Mouse (Mus musculus): ENCODE data around the gene Eef1a1. TPM values are rescaled to one million over a fixed set of nuclear protein-coding genes. Genes with fewer than 3 reads are reported as not detected.

Eef1a1 gene
- total and polyA plus RNA-seq, 2 experiments from 2014 or later, result 2,461 to 6,169 TPM

DNA sequence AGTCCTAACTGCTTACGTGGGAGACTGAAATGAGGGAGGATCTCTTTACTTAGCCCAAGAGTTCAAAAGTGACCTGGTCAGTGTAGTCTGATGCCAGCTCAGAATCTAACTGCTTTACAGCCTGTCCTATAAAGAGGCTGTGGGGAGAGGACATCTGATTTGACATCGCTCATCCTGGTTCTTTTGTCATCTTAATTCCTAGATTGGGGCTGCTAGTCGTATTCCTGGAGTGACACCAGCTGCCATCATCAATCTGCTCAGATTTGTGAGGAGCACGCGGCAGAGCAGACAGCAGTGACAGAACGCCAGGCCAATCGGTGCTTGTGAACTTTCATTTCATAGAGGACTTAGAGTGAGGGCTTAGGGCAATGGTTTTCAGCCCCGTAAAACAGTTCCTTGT is 15.4 kb downstream of the Eef1a1 start:
- no peak overlapping the region for H3K27ac ChIP-seq (ENCODE audit: low read depth, low read length)
- H3K4me2 ChIP-seq (ENCODE audit: low read depth, low read length, poor library complexity, severe bottlenecking), result no peak overlapping the region
- ATAC-seq (ENCODE audit: low FRiP score) (no peak), DNase-seq (ENCODE audit: low spot score) (peak; percentile 22)
- 79% methylated on average over 8 of the region's 8 CpGs for WGBS
- no peaks in the 10 kb centered on the region for H3K9me3 ChIP-seq (ENCODE audit: low read length)
- no peak overlapping the region for H3K9ac ChIP-seq (replicated peaks; ENCODE audit: low read length, poor library complexity, severe bottlenecking)
- H3K4me3 ChIP-seq (ENCODE audit: low read depth, low read length), result no peak overlapping the region
- no peaks in the 10 kb centered on the region for H3K4me1 ChIP-seq (ENCODE audit: insufficient read depth, low read length)
- no peak for TF ChIP-seq CTCF (IDR thresholded peaks at IDR 0.05)
- no peaks in the 10 kb centered on the region for H3K27me3 ChIP-seq (ENCODE audit: insufficient read depth, low read length)
- H3K36me3 ChIP-seq (ENCODE audit: insufficient read depth, low read length), result peaks cover 20% of the 10 kb centered on the region

DNA sequence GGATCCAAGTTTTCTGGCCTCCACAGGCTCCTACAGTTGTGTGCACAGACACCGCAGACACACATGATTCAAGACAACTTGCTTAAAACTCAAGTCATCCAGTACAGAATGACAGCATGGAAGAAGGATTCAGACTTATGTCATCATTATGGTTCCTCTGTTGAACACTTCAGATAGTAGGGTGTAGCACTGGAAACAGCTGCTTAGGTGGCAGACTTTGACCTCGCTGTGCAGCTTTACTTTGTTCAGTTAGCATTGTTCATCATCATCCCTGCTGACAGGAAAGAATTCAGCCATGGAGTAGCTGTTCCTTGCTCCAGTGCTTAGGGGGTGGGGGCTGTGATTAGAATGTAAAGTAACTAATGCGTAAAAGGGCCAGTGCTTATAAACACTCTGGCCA is 23.2 kb downstream of the Eef1a1 start:
- WGBS, result 87% methylated on average over 3 of the region's 3 CpGs
- Histone ChIP-seq H3K9ac (replicated peaks; ENCODE audit: low read length, poor library complexity, severe bottlenecking) (no peak overlapping the region), H3K27me3 (ENCODE audit: insufficient read depth, low read length) (no peaks in the 10 kb centered on the region), H3K9me3 (ENCODE audit: low read length) (no peaks in the 10 kb centered on the region), H3K27ac (ENCODE audit: low read depth, low read length) (no peak overlapping the region), H3K36me3 (ENCODE audit: insufficient read depth, low read length) (peaks cover 30% of the 10 kb centered on the region), H3K4me1 (ENCODE audit: insufficient read depth, low read length) (no peaks in the 10 kb centered on the region), H3K4me3 (ENCODE audit: low read depth, low read length) (no peak overlapping the region), H3K4me2 (ENCODE audit: low read depth, low read length, poor library complexity, severe bottlenecking) (no peak overlapping the region)
- TF ChIP-seq CTCF (IDR thresholded peaks at IDR 0.05), result no peak
- DNase-seq (ENCODE audit: low spot score), result no peak
- no peak for ATAC-seq (ENCODE audit: low FRiP score)

DNA sequence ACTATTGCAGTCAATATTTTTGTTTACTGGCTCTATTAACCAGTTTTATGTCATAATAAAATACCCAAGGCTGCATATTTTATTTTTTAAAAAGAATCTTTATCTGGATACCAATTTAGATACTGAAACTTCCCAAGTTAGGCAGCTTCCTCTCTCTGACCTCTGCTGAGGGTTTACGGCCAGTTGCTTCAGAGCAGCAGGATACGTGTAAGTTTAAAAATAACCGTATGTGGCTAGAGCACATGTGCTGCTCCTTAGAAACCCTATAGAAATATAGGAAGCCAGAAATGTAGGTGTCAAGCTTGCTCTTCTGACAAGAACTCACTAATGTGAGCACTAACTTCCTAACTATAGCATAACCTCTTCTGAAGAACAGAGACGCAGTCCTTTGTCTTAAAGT is 25.6 kb downstream of the Eef1a1 start:
- no peak overlapping the region for H3K9ac ChIP-seq (replicated peaks; ENCODE audit: low read length, poor library complexity, severe bottlenecking)
- no peak for TF ChIP-seq CTCF (IDR thresholded peaks at IDR 0.05)
- H3K4me2 ChIP-seq (ENCODE audit: low read depth, low read length, poor library complexity, severe bottlenecking), result no peak overlapping the region
- H3K9me3 ChIP-seq (ENCODE audit: low read length), result no peaks in the 10 kb centered on the region
- no peaks in the 10 kb centered on the region for H3K4me1 ChIP-seq (ENCODE audit: insufficient read depth, low read length)
- H3K36me3 ChIP-seq (ENCODE audit: insufficient read depth, low read length), result peaks cover 35% of the 10 kb centered on the region
- H3K27me3 ChIP-seq (ENCODE audit: insufficient read depth, low read length), result no peaks in the 10 kb centered on the region
- H3K27ac ChIP-seq (ENCODE audit: low read depth, low read length), result no peak overlapping the region
- no peak for DNase-seq (ENCODE audit: low spot score)
- no peak overlapping the region for H3K4me3 ChIP-seq (ENCODE audit: low read depth, low read length)
- 91% methylated on average over 4 of the region's 4 CpGs for WGBS
- ATAC-seq (ENCODE audit: low FRiP score), result no peak

DNA sequence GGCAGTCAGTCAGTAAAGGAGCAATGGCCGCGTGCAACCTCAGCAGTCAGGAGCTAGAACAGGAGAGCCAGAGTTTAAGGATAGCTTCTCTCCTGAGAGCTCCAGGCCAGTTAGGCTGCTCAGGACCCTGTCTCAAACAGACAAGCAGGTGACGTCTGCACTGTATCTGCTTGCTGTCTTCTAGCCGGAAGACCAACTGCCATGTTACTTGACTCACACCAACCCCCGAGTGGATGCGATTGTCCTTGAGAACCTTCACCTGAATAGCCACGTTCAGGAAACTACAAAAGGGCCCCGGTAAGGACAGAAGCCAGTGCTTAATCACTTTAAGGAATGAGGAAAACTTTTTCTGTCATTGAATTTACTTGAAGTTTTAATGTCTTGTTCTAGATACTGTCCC is 31.9 kb downstream of the Eef1a1 start:
- Histone ChIP-seq H3K27me3 (ENCODE audit: insufficient read depth, low read length) (no peaks in the 10 kb centered on the region), H3K4me3 (ENCODE audit: low read depth, low read length) (no peak overlapping the region), H3K9me3 (ENCODE audit: low read length) (no peaks in the 10 kb centered on the region), H3K36me3 (ENCODE audit: insufficient read depth, low read length) (peaks cover 39% of the 10 kb centered on the region), H3K4me1 (ENCODE audit: insufficient read depth, low read length) (no peaks in the 10 kb centered on the region), H3K4me2 (ENCODE audit: low read depth, low read length, poor library complexity, severe bottlenecking) (no peak overlapping the region), H3K27ac (ENCODE audit: low read depth, low read length) (no peak overlapping the region), H3K9ac (replicated peaks; ENCODE audit: low read length, poor library complexity, severe bottlenecking) (no peak overlapping the region)
- no peak for DNase-seq (ENCODE audit: low spot score)
- WGBS, result 89% methylated on average over 8 of the region's 8 CpGs
- ATAC-seq (ENCODE audit: low FRiP score), result no peak
- TF ChIP-seq CTCF (IDR thresholded peaks at IDR 0.05), result no peak

DNA sequence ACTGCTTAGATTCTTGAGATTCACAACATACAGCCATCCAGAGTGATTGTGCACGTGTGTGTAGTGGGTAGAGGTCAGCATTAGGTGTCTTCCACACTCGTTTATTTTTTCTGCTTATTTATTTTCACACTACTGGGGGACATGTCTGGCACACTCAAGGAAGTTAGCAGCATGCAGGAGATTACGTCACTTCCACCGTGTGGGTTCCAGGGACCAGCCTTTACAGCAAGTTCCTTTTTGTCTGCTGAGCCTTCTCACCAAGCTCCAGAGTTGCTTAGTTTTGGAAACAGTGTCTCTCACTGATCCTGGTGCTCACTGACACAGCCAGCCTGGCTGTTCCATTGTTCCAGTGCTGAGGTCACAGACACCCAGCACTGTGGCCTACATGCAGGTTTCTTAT is 37.6 kb downstream of the Eef1a1 start:
- Histone ChIP-seq H3K9ac (replicated peaks; ENCODE audit: low read length, poor library complexity, severe bottlenecking) (no peak overlapping the region), H3K4me2 (ENCODE audit: low read depth, low read length, poor library complexity, severe bottlenecking) (no peak overlapping the region), H3K4me3 (ENCODE audit: low read depth, low read length) (no peak overlapping the region), H3K27me3 (ENCODE audit: insufficient read depth, low read length) (no peaks in the 10 kb centered on the region), H3K4me1 (ENCODE audit: insufficient read depth, low read length) (peaks cover 6% of the 10 kb centered on the region; the same call in 1 of the 2 replicates), H3K9me3 (ENCODE audit: low read length) (no peaks in the 10 kb centered on the region), H3K27ac (ENCODE audit: low read depth, low read length) (no peak overlapping the region), H3K36me3 (ENCODE audit: insufficient read depth, low read length) (peaks cover 19% of the 10 kb centered on the region)
- DNase-seq (ENCODE audit: low spot score), result no peak
- 87% methylated on average over 4 of the region's 4 CpGs for WGBS
- ATAC-seq (ENCODE audit: low FRiP score), result no peak
- TF ChIP-seq CTCF (IDR thresholded peaks at IDR 0.05), result no peak

DNA sequence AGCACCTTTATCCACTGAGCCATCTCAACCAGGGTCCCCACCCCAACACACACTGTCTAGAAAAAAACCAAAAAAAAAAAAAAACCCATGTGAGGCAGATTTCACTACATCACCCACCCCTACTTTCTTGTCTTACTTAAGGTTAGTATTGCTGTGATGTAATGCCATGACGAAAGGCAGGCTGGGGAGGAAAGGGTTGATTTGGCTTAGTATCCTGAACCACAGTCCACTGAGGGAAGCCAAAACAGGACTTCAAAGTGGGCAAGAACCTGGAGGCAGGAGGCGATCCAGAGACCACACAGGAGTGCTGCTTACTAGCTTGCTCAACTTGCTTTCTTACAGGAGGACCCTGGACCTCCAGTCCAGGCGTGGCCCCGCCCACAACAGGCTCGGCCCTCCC is 38.5 kb downstream of the Eef1a1 start:
- DNase-seq (ENCODE audit: low spot score) (no peak), ATAC-seq (ENCODE audit: low FRiP score) (no peak)
- Histone ChIP-seq H3K4me2 (ENCODE audit: low read depth, low read length, poor library complexity, severe bottlenecking) (no peak overlapping the region), H3K27ac (ENCODE audit: low read depth, low read length) (no peak overlapping the region), H3K9ac (replicated peaks; ENCODE audit: low read length, poor library complexity, severe bottlenecking) (no peak overlapping the region), H3K36me3 (ENCODE audit: insufficient read depth, low read length) (peaks cover 19% of the 10 kb centered on the region), H3K4me3 (ENCODE audit: low read depth, low read length) (no peak overlapping the region), H3K4me1 (ENCODE audit: insufficient read depth, low read length) (peaks cover 6% of the 10 kb centered on the region; the same call in 1 of the 2 replicates), H3K27me3 (ENCODE audit: insufficient read depth, low read length) (0 out of 2 replicates have a peak, but pooled peaks cover 9% of the 10 kb centered on the region), H3K9me3 (ENCODE audit: low read length) (no peaks in the 10 kb centered on the region)
- 81% methylated on average over 5 of the region's 5 CpGs for WGBS
- no peak for TF ChIP-seq CTCF (IDR thresholded peaks at IDR 0.05)

All from midbrain, postnatal 0 days (tissue).